Mouse (Mus musculus) ES-Bruce4 (cell line): ENCODE data around the gene Xpc. TPM values are rescaled to one million over a fixed set of nuclear protein-coding genes. Genes with fewer than 3 reads are reported as not detected.
A peak's percentile ranks its signal among the peaks of the same experiment; 100 is the strongest.

Source experiments
- H3K27ac ChIP-seq: 2 replicates; pipeline ENCODE4 v1.5.1; 2012; ENCODE audit warnings: low read length, inconsistent platforms; ENCODE audit not compliant: insufficient read depth
- H3K27me3 ChIP-seq: 2 replicates; pipeline ENCODE4 v1.6.1; 2012; ENCODE audit warnings: mild to moderate bottlenecking, low read length, inconsistent platforms; ENCODE audit not compliant: control insufficient read depth, poor library complexity, insufficient read depth, severe bottlenecking
- H3K36me3 ChIP-seq: 2 replicates; pipeline ENCODE4 v1.6.1; 2012; ENCODE audit warnings: inconsistent platforms, mild to moderate bottlenecking, low read length, moderate library complexity; ENCODE audit not compliant: control insufficient read depth, poor library complexity, insufficient read depth, severe bottlenecking
- H3K4me1 ChIP-seq: one replicate; pipeline ENCODE4 v1.8.1; 2011; ENCODE audit warnings: low read length; ENCODE audit not compliant: control insufficient read depth, insufficient read depth
- H3K4me3 ChIP-seq: 2 replicates; pipeline ENCODE4 v1.5.1; 2011; ENCODE audit warnings: low read depth, mild to moderate bottlenecking, low read length
- H3K9ac ChIP-seq: 2 replicates; pipeline ENCODE4 v1.6.1; 2012; ENCODE audit warnings: low read depth, mild to moderate bottlenecking, inconsistent platforms; ENCODE audit not compliant: poor library complexity, severe bottlenecking
- H3K9me3 ChIP-seq: replicated peaks from 2 replicates; pipeline ENCODE4 v1.6.1; 2012; ENCODE audit warnings: mild to moderate bottlenecking, low read length, inconsistent platforms; ENCODE audit not compliant: control insufficient read depth, poor library complexity, insufficient read depth, severe bottlenecking
- CTCF ChIP-seq: IDR thresholded peaks from one replicate; pipeline ENCODE4 v1.8.1; 2011; ENCODE audit warnings: low read depth, low read length
- EP300 ChIP-seq: IDR thresholded peaks from 2 replicates; pipeline ENCODE4 v1.6.1; 2011; ENCODE audit warnings: low read depth, low read length; ENCODE audit not compliant: insufficient read depth
- POLR2A ChIP-seq: IDR thresholded peaks from one replicate; pipeline ENCODE4 v1.8.1; 2011; ENCODE audit warnings: low read length; ENCODE audit not compliant: insufficient read depth
- polyA plus RNA-seq: library from polyadenylated mRNA; stranded (reverse); fragments of >200 nt; gene quantifications from 2 replicates; pipeline ENCODE4 v1.2.4, GENCODE M21; 2011; ENCODE audit warnings: low read depth; ENCODE audit not compliant: missing spikeins, insufficient read depth, insufficient read length

Gene Xpc
- polyA plus RNA-seq, 1 experiment, result 16.5 TPM

- Histone ChIP-seq H3K27me3 (no peaks in the 10 kb centered on the region), H3K27ac (no peak overlapping the region), H3K4me3 (peak overlapping the region; percentile 85), H3K36me3 (no peaks in the 10 kb centered on the region), H3K9me3 (no peaks in the 10 kb centered on the region), H3K4me1 (no peaks in the 10 kb centered on the region), H3K9ac (peak overlapping the region; percentile 56)
- no peak for TF ChIP-seq CTCF
- TF ChIP-seq EP300, result no peak
- no peak for TF ChIP-seq POLR2A
These were observed 74.5 kb downstream of the Xpc start for GRCm38 (mm10) chr6:91441145-91441662.

GRCm38 (mm10) chr6:91440474-91441144 is 75.1 kb downstream of the Xpc start:
- peak; percentile 98 for TF ChIP-seq POLR2A
- TF ChIP-seq EP300, result peak; percentile 59; the same call in 1 of the 2 replicates
- no peak for TF ChIP-seq CTCF
- peak overlapping the region; percentile 56 for H3K9ac ChIP-seq
- H3K4me3 ChIP-seq, result peak overlapping the region; percentile 85
- H3K36me3 ChIP-seq, result no peaks in the 10 kb centered on the region
- no peaks in the 10 kb centered on the region for H3K27me3 ChIP-seq
- no peaks in the 10 kb centered on the region for H3K9me3 ChIP-seq
- no peaks in the 10 kb centered on the region for H3K4me1 ChIP-seq
- H3K27ac ChIP-seq, result no peak overlapping the region

Other genes with a start within 250 kb of the Xpc start
- gene Wnt7a, start 104.5 kb downstream of the Xpc start, polyA plus RNA-seq, result 5.3 and 15.8 TPM in 2 replicates
- 24.6 and 27.4 TPM in 2 replicates for gene Chchd4, start 42.3 kb downstream of the Xpc start, polyA plus RNA-seq
- 49.2 and 55.3 TPM in 2 replicates for gene Tmem43, start 42.2 kb downstream of the Xpc start, polyA plus RNA-seq
- gene Lsm3, start within 50 bp of the Xpc start, polyA plus RNA-seq, result 188 and 207 TPM in 2 replicates
- 109 and 114 TPM in 2 replicates for gene Slc6a6, start 168.2 kb upstream of the Xpc start, polyA plus RNA-seq